Mouse (Mus musculus) CH12.LX (cell line): Measurements from ENCODE around the gene Gm20388. TPM values are rescaled to one million over a fixed set of nuclear protein-coding genes. Genes with fewer than 3 reads are reported as not detected.
A peak's percentile ranks its signal among the peaks of the same experiment; 100 is the strongest.

ENCODE experiments used
- DNase-seq: peaks from one replicate; pipeline ENCODE4 v3.0.0-alpha.2; 2013; ENCODE audit errors: extremely low read depth
- H3K27ac ChIP-seq: 2 replicates; pipeline ENCODE4 v1.5.1; 2012; ENCODE audit warnings: low read depth, mild to moderate bottlenecking, control low read depth, moderate library complexity; ENCODE audit not compliant: insufficient read depth
- H3K27me3 ChIP-seq: replicated peaks from 2 replicates; pipeline ENCODE3; 2012; ENCODE audit warnings: inconsistent platforms
- H3K36me3 ChIP-seq, 2 experiments: replicated peaks in 1 of 2; 2 replicates each; pipeline versions ENCODE3 to v1.6.1; 2012; ENCODE audit warnings: inconsistent platforms in 1 of 2, low read length in 1 of 2, mild to moderate bottlenecking in 1 of 2, mixed read lengths in 1 of 2, moderate library complexity in 1 of 2; ENCODE audit not compliant: control insufficient read depth in 1 of 2, insufficient read depth in 1 of 2
- H3K4me1 ChIP-seq, 2 experiments: 2 replicates each; pipeline ENCODE4 v1.6.1; 2012; ENCODE audit warnings: inconsistent platforms in 1 of 2, moderate library complexity in 1 of 2; ENCODE audit not compliant: insufficient read depth in 2 of 2, control insufficient read depth in 1 of 2
- H3K4me2 ChIP-seq: 2 replicates; pipeline ENCODE4 v1.6.1; 2012; ENCODE audit warnings: low read depth, mild to moderate bottlenecking, control low read depth; ENCODE audit not compliant: poor library complexity, insufficient read depth, severe bottlenecking
- H3K4me3 ChIP-seq, 3 experiments: fragments of 150-350 bp in 1 of 3; sonication (generic) in 1 of 3; replicated peaks in 1 of 3; 2 replicates each; pipeline versions ENCODE3 to v1.5.1; 2011 to 2012; ENCODE audit warnings: low read depth in 2 of 3, low read length in 2 of 3, mild to moderate bottlenecking in 2 of 3, moderate library complexity in 2 of 3, control low read depth in 1 of 3, improper control_type of control experiment in 1 of 3, inconsistent platforms in 1 of 3, mixed read lengths in 1 of 3; ENCODE audit not compliant: poor library complexity in 1 of 3
- H3K79me2 ChIP-seq: replicated peaks from 2 replicates; pipeline ENCODE4 v1.6.1; 2012; ENCODE audit warnings: mild to moderate bottlenecking, moderate library complexity; ENCODE audit not compliant: control insufficient read depth, poor library complexity, insufficient read depth, severe bottlenecking; ENCODE audit errors: extremely low read depth
- H3K9ac ChIP-seq: 2 replicates; pipeline ENCODE4 v1.6.1; 2012; ENCODE audit warnings: low read depth, mild to moderate bottlenecking, control low read depth, moderate library complexity; ENCODE audit not compliant: insufficient read depth
- H3K9me3 ChIP-seq: replicated peaks from 2 replicates; pipeline ENCODE3; 2012; ENCODE audit warnings: low read length, inconsistent platforms, mixed read lengths
- BHLHE40 ChIP-seq: IDR thresholded peaks from 2 replicates; pipeline ENCODE4 v1.6.1; 2011; ENCODE audit warnings: mild to moderate bottlenecking, low read depth, low read length, improper control_type of control experiment
- CHD1 ChIP-seq: IDR thresholded peaks from 2 replicates; pipeline ENCODE4 v1.6.1; 2012; ENCODE audit warnings: low read depth, low read length, improper control_type of control experiment, inconsistent platforms
- CHD2 ChIP-seq: IDR thresholded peaks from 2 replicates; pipeline ENCODE4 v1.6.1; 2011; ENCODE audit warnings: low read length, improper control_type of control experiment
- CTCF ChIP-seq, 2 experiments: IDR thresholded peaks in 1 of 2; conservative IDR thresholded peaks in 1 of 2; 2 replicates each; pipeline ENCODE4 v1.5.1; 2011 to 2012; ENCODE audit warnings: low read depth in 2 of 2, low read length in 2 of 2, improper control_type of control experiment in 1 of 2, inconsistent platforms in 1 of 2, mild to moderate bottlenecking in 1 of 2, moderate library complexity in 1 of 2
- E2F4 ChIP-seq: IDR thresholded peaks from 2 replicates; pipeline ENCODE4 v1.6.1; 2011; ENCODE audit warnings: low read depth, low read length, improper control_type of control experiment; ENCODE audit not compliant: insufficient replicate concordance
- ELF1 ChIP-seq: IDR thresholded peaks from 2 replicates; pipeline ENCODE4 v1.6.1; 2014; ENCODE audit warnings: low read depth, mild to moderate bottlenecking, inconsistent platforms, low read length, improper control_type of control experiment
- EP300 ChIP-seq: IDR thresholded peaks from 2 replicates; pipeline ENCODE4 v1.6.1; 2011; ENCODE audit warnings: low read length, improper control_type of control experiment
- ETS1 ChIP-seq: conservative IDR thresholded peaks from 2 replicates; pipeline ENCODE4 v1.6.1; 2012; ENCODE audit warnings: low read depth, mild to moderate bottlenecking, inconsistent platforms, low read length, improper control_type of control experiment, moderate library complexity
- GABPA ChIP-seq: IDR thresholded peaks from 2 replicates; pipeline ENCODE4 v1.6.1; 2012; ENCODE audit warnings: low read depth, low read length, improper control_type of control experiment, inconsistent platforms; ENCODE audit not compliant: insufficient replicate concordance
- HCFC1 ChIP-seq: IDR thresholded peaks from 2 replicates; pipeline ENCODE4 v1.6.1; 2012; ENCODE audit warnings: low read depth, mild to moderate bottlenecking, inconsistent platforms, low read length, improper control_type of control experiment
- IRF4 ChIP-seq: IDR thresholded peaks from 2 replicates; pipeline ENCODE4 v1.6.1; 2014; ENCODE audit warnings: low read depth, mild to moderate bottlenecking, inconsistent platforms, low read length, improper control_type of control experiment
- JUN ChIP-seq: IDR thresholded peaks from 2 replicates; pipeline ENCODE4 v1.6.1; 2011; ENCODE audit warnings: low read depth, mild to moderate bottlenecking, low read length, improper control_type of control experiment, moderate library complexity; ENCODE audit not compliant: insufficient read depth
- JUND ChIP-seq: conservative IDR thresholded peaks from 2 replicates; pipeline ENCODE4 v1.6.1; 2011; ENCODE audit warnings: low read depth, low read length, improper control_type of control experiment
- KAT2A ChIP-seq: IDR thresholded peaks from 2 replicates; pipeline ENCODE4 v1.6.1; 2012; ENCODE audit warnings: low read length, improper control_type of control experiment, inconsistent platforms; ENCODE audit not compliant: insufficient replicate concordance
- MAFK ChIP-seq: IDR thresholded peaks from 2 replicates; pipeline ENCODE4 v1.6.1; 2011; ENCODE audit warnings: low read length, improper control_type of control experiment; ENCODE audit not compliant: insufficient replicate concordance
- MAX ChIP-seq: IDR thresholded peaks from 2 replicates; pipeline ENCODE4 v1.6.1; 2011; ENCODE audit warnings: low read length, improper control_type of control experiment
- MEF2A ChIP-seq: IDR thresholded peaks from 2 replicates; pipeline ENCODE4 v1.6.1; 2014; ENCODE audit warnings: low read depth, mild to moderate bottlenecking, inconsistent platforms, low read length, improper control_type of control experiment, borderline replicate concordance
- MXI1 ChIP-seq: IDR thresholded peaks from 2 replicates; pipeline ENCODE4 v1.6.1; 2011; ENCODE audit warnings: mild to moderate bottlenecking, low read depth, low read length, improper control_type of control experiment
- MYC ChIP-seq: IDR thresholded peaks from 2 replicates; pipeline ENCODE4 v1.6.1; 2011; ENCODE audit warnings: low read depth, mild to moderate bottlenecking, improper control_type of control experiment, low read length
- NELFE ChIP-seq: IDR thresholded peaks from 2 replicates; pipeline ENCODE4 v1.6.1; 2011; ENCODE audit warnings: low read depth, low read length, improper control_type of control experiment
- NRF1 ChIP-seq: IDR thresholded peaks from 2 replicates; pipeline ENCODE4 v1.6.1; 2014; ENCODE audit warnings: low read depth, mild to moderate bottlenecking, inconsistent platforms, low read length, improper control_type of control experiment, moderate library complexity
- PAX5 ChIP-seq: IDR thresholded peaks from 2 replicates; pipeline ENCODE4 v1.6.1; 2012; ENCODE audit warnings: low read length, inconsistent platforms, mixed read lengths
- POLR2A ChIP-seq: IDR thresholded peaks from 2 replicates; pipeline ENCODE4 v1.6.1; 2011; ENCODE audit warnings: low read depth, mild to moderate bottlenecking, improper control_type of control experiment, low read length
- POLR2AphosphoS2 ChIP-seq: IDR thresholded peaks from 2 replicates; pipeline ENCODE4 v1.6.1; 2011; ENCODE audit warnings: low read depth, low read length, improper control_type of control experiment
- RAD21 ChIP-seq: IDR thresholded peaks from 2 replicates; pipeline ENCODE4 v1.6.1; 2011; ENCODE audit warnings: low read depth, mild to moderate bottlenecking, low read length, improper control_type of control experiment, moderate library complexity
- RCOR1 ChIP-seq: conservative IDR thresholded peaks from 2 replicates; pipeline ENCODE4 v1.6.1; 2012; ENCODE audit warnings: low read depth, mild to moderate bottlenecking, inconsistent platforms, low read length, improper control_type of control experiment
- SIN3A ChIP-seq: IDR thresholded peaks from 2 replicates; pipeline ENCODE4 v1.6.1; 2012; ENCODE audit warnings: low read length, improper control_type of control experiment, inconsistent platforms
- SMC3 ChIP-seq: IDR thresholded peaks from 2 replicates; pipeline ENCODE4 v1.6.1; 2011; ENCODE audit warnings: low read depth, low read length, improper control_type of control experiment
- TBP ChIP-seq: conservative IDR thresholded peaks from 2 replicates; pipeline ENCODE4 v1.6.1; 2011; ENCODE audit warnings: low read depth, low read length, improper control_type of control experiment
- TCF12 ChIP-seq: IDR thresholded peaks from 2 replicates; pipeline ENCODE4 v1.6.1; 2014; ENCODE audit warnings: low read depth, mild to moderate bottlenecking, inconsistent platforms, low read length, improper control_type of control experiment
- UBTF ChIP-seq: IDR thresholded peaks from 2 replicates; pipeline ENCODE4 v1.6.1; 2012; ENCODE audit warnings: low read depth, mild to moderate bottlenecking, inconsistent platforms, low read length, improper control_type of control experiment, moderate library complexity
- USF1 ChIP-seq: IDR thresholded peaks from 2 replicates; pipeline ENCODE4 v1.6.1; 2014; ENCODE audit warnings: low read depth, mild to moderate bottlenecking, inconsistent platforms, low read length, improper control_type of control experiment
- USF2 ChIP-seq: conservative IDR thresholded peaks from 2 replicates; pipeline ENCODE4 v1.6.1; 2011; ENCODE audit warnings: low read depth, low read length, improper control_type of control experiment
- ZC3H11A ChIP-seq: IDR thresholded peaks from 2 replicates; pipeline ENCODE4 v1.6.1; 2012; ENCODE audit warnings: low read depth, mild to moderate bottlenecking, inconsistent platforms, low read length, improper control_type of control experiment
- ZKSCAN1 ChIP-seq: IDR thresholded peaks from 2 replicates; pipeline ENCODE4 v1.6.1; 2012; ENCODE audit warnings: low read depth, inconsistent platforms, low read length, improper control_type of control experiment, borderline replicate concordance
- ZMIZ1 ChIP-seq: IDR thresholded peaks from 2 replicates; pipeline ENCODE4 v1.6.1; 2012; ENCODE audit warnings: low read depth, mild to moderate bottlenecking, inconsistent platforms, low read length, improper control_type of control experiment
- ZNF384 ChIP-seq: IDR thresholded peaks from 2 replicates; pipeline ENCODE4 v1.6.1; 2012; ENCODE audit warnings: low read depth, low read length, improper control_type of control experiment, inconsistent platforms
- dilution Hi-C: fragments of 300-500 bp; cut with MboI; formaldehyde crosslinking; loops from 2 replicates; pipeline ENCODE4 v1.14.3; 2020; ENCODE audit warnings: low sequenced_read_pairs; ENCODE audit not compliant: extremely low pct_unique_long_range_greater_than_20kb, extremely low pct_ligation_motif_present
- in situ Hi-C: fragments of 300-500 bp; cut with MboI; formaldehyde crosslinking; loops from 3 replicates; pipeline ENCODE4 v1.14.3; 2019; ENCODE audit warnings: low sequenced_read_pairs, low pct_ligation_motif_present, low pct_unique_long_range_greater_than_20kb, mixed read lengths
- polyA plus RNA-seq: library from polyadenylated mRNA; unstranded; fragments of >175 nt; gene quantifications from 2 replicates; pipeline ENCODE4 v1.2.1, GENCODE M21; 2012; ENCODE audit warnings: low read depth; ENCODE audit not compliant: insufficient read length
- total RNA-seq, 2 experiments: library from RNA; depleted of rRNA; stranded (reverse); fragments of 300-350 nt in 1 of 2; fragments of >200 nt in 1 of 2; gene quantifications; 2 replicates each; pipeline ENCODE4 v1.2.3; 2012 to 2014

The Gm20388 gene
- total and polyA plus RNA-seq, 3 experiments, result 14.8 to 26.3 (median 22.2) TPM

DNA sequence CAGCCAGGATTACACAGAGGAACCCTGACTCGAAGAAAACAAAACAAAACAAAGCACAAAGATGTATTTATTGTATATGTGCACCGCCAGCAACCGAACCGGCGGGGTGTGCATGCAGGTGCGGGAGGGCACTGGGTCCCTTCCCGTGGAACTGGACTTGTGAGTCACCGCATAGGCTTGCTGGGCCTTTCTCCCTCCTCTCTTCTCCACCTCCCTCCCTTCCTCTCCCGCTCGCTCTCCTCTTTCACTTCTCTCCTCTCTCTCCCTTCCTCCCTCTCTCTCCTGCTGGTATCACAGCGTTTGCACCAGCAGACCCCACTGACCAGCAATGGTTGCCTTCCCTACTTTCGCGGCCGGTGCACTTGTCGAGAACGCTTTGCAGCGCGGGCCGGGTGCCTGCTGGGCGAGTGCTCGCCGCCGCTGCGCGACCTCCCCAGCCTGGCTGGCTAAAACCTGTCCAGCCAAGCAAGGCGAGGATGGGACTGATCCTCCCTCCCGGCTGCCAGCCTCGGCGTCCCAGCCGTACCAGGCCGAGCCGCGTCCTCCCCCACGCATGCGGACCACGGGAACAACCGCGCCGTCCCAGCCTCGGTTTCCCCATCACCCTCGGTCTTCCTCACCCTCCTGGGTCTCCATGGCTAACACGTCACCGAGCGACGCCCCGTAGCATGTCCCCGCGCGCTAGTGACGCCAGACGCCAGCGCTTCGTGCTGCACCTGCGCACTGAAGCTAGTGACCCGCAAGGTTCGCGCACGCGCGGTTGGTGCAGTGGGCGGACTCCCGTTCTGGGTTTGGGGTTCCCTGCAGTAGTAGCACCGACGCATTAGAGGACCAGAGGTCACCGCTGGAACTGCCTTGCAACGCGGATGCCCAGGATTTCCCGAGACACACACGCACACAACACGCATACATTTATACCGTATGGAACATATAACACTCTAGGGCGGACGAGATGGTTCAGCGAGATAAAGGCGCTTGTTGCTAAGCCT is 1197.3 kb downstream of the Gm20388 start, which contains the start of gene Mthfsd:
Gene Mthfsd, minus strand, starts transcription at position 725 of the 989 bp plus-strand sequence.
- Histone ChIP-seq H3K4me2 (peak within 1 kb of the TSS; percentile 70), H3K79me2 (0 out of 2 replicates have a peak, but pooled peaks cover 12% of the 10 kb centered on the region), H3K4me1 (peaks cover 12 to 41% of the 10 kb centered on the region in 2 experiments), H3K36me3 (peaks cover 17 to 37% of the 10 kb centered on the region in 2 experiments), H3K27me3 (no peaks in the 10 kb centered on the region), H3K9ac (peak within 1 kb of the TSS; percentile 53), H3K27ac (no peak within 1 kb of the TSS), H3K4me3 (peak within 1 kb of the TSS; percentile 84 to 99 (median 93)), H3K9me3 (no peaks in the 10 kb centered on the region)
- DNase-seq, result peak; percentile 96
- in situ Hi-C loops, result no loop called here
- dilution Hi-C loops, result no loop called here
- TF ChIP-seq USF1 (no peak), SIN3A (peak; percentile 63; the same call in 1 of the 2 replicates), ZKSCAN1 (no peak), ZNF384 (no peak), HCFC1 (peak; percentile 84), MYC (no peak), ZC3H11A (no peak), JUND (no peak), MXI1 (peak; percentile 67), POLR2A (peak; percentile 97), CTCF (conservative IDR thresholded peaks at IDR 0.05 in 1 of 2, IDR thresholded peaks at IDR 0.05 in 1 of 2; ENCODE audit: low read depth in 2 of 2, low read length in 2 of 2) (no peak), RAD21 (no peak), ZMIZ1 (peak; percentile 92), JUN (no peak), TCF12 (peak; percentile 84), ELF1 (peak; percentile 44), PAX5 (no peak), SMC3 (no peak), UBTF (0 out of 2 replicates have a peak, but pooled peaks have one; percentile 43), EP300 (no peak), MEF2A (peak; percentile 35; the same call in 1 of the 2 replicates), BHLHE40 (no peak; the same call in 1 of the 2 replicates), CHD2 (no peak; the same call in 1 of the 2 replicates), MAX (no peak), POLR2AphosphoS2 (no peak; the same call in 1 of the 2 replicates), USF2 (no peak), GABPA (no peak), CHD1 (no peak), RCOR1 (no peak), KAT2A (peak; percentile 51; the same call in 1 of the 2 replicates), MAFK (no peak), TBP (peak; percentile 73; the same call in 1 of the 2 replicates), IRF4 (0 out of 2 replicates have a peak, but pooled peaks have one; percentile 38), NRF1 (peak; percentile 98), ETS1 (no peak), NELFE (peak; percentile 90), E2F4 (0 out of 2 replicates have a peak, but pooled peaks have one; percentile 13)
